Mouse (Mus musculus) right cerebral cortex, postnatal 14 days (tissue): ENCODE data around the gene Nfyc.

Experiments
- DNase-seq: peaks from one replicate; pipeline ENCODE4 v3.0.0; 2022

Gene Nfyc

GRCm38 (mm10) chr4:120825100-120825553, 6.2 kb downstream of the Nfyc start:
- DNase-seq, result peak; percentile 96

GRCm38 (mm10) chr4:120822191-120822911, 9.0 kb downstream of the Nfyc start:
- no peak for DNase-seq

- DNase-seq, result no peak
These were observed 11.5 kb downstream of the Nfyc start for GRCm38 (mm10) chr4:120819871-120820270.

- DNase-seq, result no peak
These were observed 12.1 kb downstream of the Nfyc start for GRCm38 (mm10) chr4:120819296-120819695.

- DNase-seq, result no peak
These were observed 13.4 kb downstream of the Nfyc start for GRCm38 (mm10) chr4:120817951-120818350.

- DNase-seq, result no peak
These were observed 14.2 kb downstream of the Nfyc start for GRCm38 (mm10) chr4:120817002-120817774.

GRCm38 (mm10) chr4:120815622-120816334, 15.6 kb downstream of the Nfyc start:
- peak; percentile 57 for DNase-seq

- DNase-seq, result no peak
These were observed 16.2 kb downstream of the Nfyc start for GRCm38 (mm10) chr4:120815163-120815562.

GRCm38 (mm10) chr4:120814171-120814570, 17.2 kb downstream of the Nfyc start:
- no peak for DNase-seq

- DNase-seq, result no peak
These were observed 17.6 kb downstream of the Nfyc start for GRCm38 (mm10) chr4:120813762-120814161.

GRCm38 (mm10) chr4:120805816-120806215, 25.6 kb downstream of the Nfyc start:
- DNase-seq, result no peak

GRCm38 (mm10) chr4:120801446-120801845, 29.9 kb downstream of the Nfyc start:
- no peak for DNase-seq

- DNase-seq, result no peak
These were observed 30.7 kb downstream of the Nfyc start for GRCm38 (mm10) chr4:120800691-120801090.

GRCm38 (mm10) chr4:120799680-120800166, 31.6 kb downstream of the Nfyc start:
- no peak for DNase-seq

- DNase-seq, result no peak
These were observed 33.2 kb downstream of the Nfyc start for GRCm38 (mm10) chr4:120797985-120798725.

- no peak for DNase-seq
These were observed 34.7 kb downstream of the Nfyc start for GRCm38 (mm10) chr4:120796687-120797086.

GRCm38 (mm10) chr4:120795646-120796045, 35.7 kb downstream of the Nfyc start:
- no peak for DNase-seq

- DNase-seq, result no peak
These were observed 38.5 kb downstream of the Nfyc start for GRCm38 (mm10) chr4:120792918-120793317.

GRCm38 (mm10) chr4:120790027-120790426, 41.3 kb downstream of the Nfyc start:
- no peak for DNase-seq

- DNase-seq, result no peak
These were observed 75.6 kb downstream of the Nfyc start for GRCm38 (mm10) chr4:120755801-120756200.

GRCm38 (mm10) chr4:120755299-120755698, 76.1 kb downstream of the Nfyc start:
- DNase-seq, result peak; percentile 84

- DNase-seq, result no peak
These were observed 81.8 kb downstream of the Nfyc start for GRCm38 (mm10) chr4:120749601-120750000.
